Mouse (Mus musculus) stomach, postnatal 0 days (tissue): ENCODE measurements around the gene 6430531B16Rik.

Experiments used
- CTCF ChIP-seq: IDR thresholded peaks from 2 replicates; pipeline ENCODE4 v1.5.1; 2016; ENCODE audit warnings: antibody characterized with exemption, low read depth, mild to moderate bottlenecking, moderate library complexity
- EP300 ChIP-seq: optimal IDR thresholded peaks from 2 replicates; pipeline ENCODE3; 2016; ENCODE audit warnings: antibody characterized with exemption

DNA sequence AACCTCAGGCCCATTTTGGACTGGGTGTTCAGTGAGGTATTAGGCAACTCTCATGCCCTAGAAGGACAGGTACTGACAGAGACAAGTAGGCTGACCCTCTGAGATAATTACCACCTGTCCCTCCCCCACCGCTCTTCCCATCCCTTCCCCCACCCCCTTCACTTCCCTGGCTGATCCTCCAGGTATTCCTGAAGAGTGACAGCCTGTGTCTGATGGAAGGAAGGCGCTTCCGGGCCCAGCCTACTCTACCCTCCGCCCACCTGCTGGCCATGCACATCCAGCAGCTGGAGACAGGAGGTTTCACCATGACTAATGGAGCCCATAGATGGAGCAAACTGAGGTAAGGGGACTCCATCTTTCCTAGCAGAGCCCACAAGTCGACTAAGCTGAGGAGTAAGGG is 40.7 kb downstream of the 6430531B16Rik start:
- TF ChIP-seq CTCF (no peak), EP300 (no peak)
